Mouse (Mus musculus) adrenal gland, postnatal 0 days (tissue): ENCODE results near the gene Smagp. TPM values are rescaled to one million over a fixed set of nuclear protein-coding genes. Genes with fewer than 3 reads are reported as not detected.

Source experiments
- microRNA-seq: library from miRNA; unstranded; fragments of <30 nt; microRNA quantifications from one replicate; pipeline ENCODE4, GENCODE M21; 2016; ENCODE audit warnings: borderline replicate concordance; ENCODE audit not compliant: insufficient number of aligned reads
- polyA plus RNA-seq: library from polyadenylated mRNA; unstranded; fragments of >200 nt; fragmentation: Nextera tagmentation; extraction: Ambion mirVana; gene quantifications from 2 replicates; pipeline ENCODE4 v1.2.1, GENCODE M21; 2015

Gene Smagp
- polyA plus RNA-seq, result 18.1 and 22.9 TPM in 2 replicates

GRCm38 (mm10) chr15:100636700-100637501 is at the start of gene Smagp:
TSS of gene Smagp (minus strand) at chr15:100636940.

GRCm38 (mm10) chr15:100669337-100669736 is 32.6 kb upstream of the Smagp start, which contains the start of gene Bin2:
TSS of gene Bin2 (minus strand) at chr15:100669553.

GRCm38 (mm10) chr15:100614996-100615824 is 21.5 kb downstream of the Smagp start, which contains the start of gene Dazap2:
TSS of gene Dazap2 (plus strand) at chr15:100615349.

GRCm38 (mm10) chr15:100599276-100600046 is 37.3 kb downstream of the Smagp start, which contains the start of gene Pou6f1:
TSS of gene Pou6f1 (minus strand) at chr15:100599984.

Small RNA genes within 50 kb of the gene (microRNA-seq; reads per million reads assigned to microRNA genes)
- not detected for gene Mir6961

Other genes starting within 250 kb of the Smagp start
- gene Gm5475, start 214.8 kb downstream of the Smagp start, polyA plus RNA-seq, result 0.11 and 0.28 TPM in 2 replicates
- 10.7 and 27.5 TPM in 2 replicates for gene Slc11a2, start 211.9 kb downstream of the Smagp start, polyA plus RNA-seq
- 20.8 and 30.3 TPM in 2 replicates for gene Letmd1, start 167.9 kb downstream of the Smagp start, polyA plus RNA-seq
- 6.5 and 7.3 TPM in 2 replicates for gene Csrnp2, start 141.5 kb downstream of the Smagp start, polyA plus RNA-seq
- 12.6 and 17.6 TPM in 2 replicates for gene Tfcp2, start 84.9 kb downstream of the Smagp start, polyA plus RNA-seq
- 4.7 and 5.1 TPM in 2 replicates for gene Pou6f1, start 37.0 kb downstream of the Smagp start, polyA plus RNA-seq
- 220 and 328 TPM in 2 replicates for gene Dazap2, start 21.6 kb downstream of the Smagp start, polyA plus RNA-seq
- gene Bin2, start 32.6 kb upstream of the Smagp start, polyA plus RNA-seq, result 3.8 and 4.0 TPM in 2 replicates
- 190 and 236 TPM in 2 replicates for gene Cela1, start 51.0 kb upstream of the Smagp start, polyA plus RNA-seq
- 7.2 and 9.6 TPM in 2 replicates for gene Galnt6, start 92.4 kb upstream of the Smagp start, polyA plus RNA-seq
- 15.7 and 17.0 TPM in 2 replicates for gene Slc4a8, start 124.8 kb upstream of the Smagp start, polyA plus RNA-seq
- gene Scn8a, start 232.9 kb upstream of the Smagp start, polyA plus RNA-seq, result 5.0 and 6.3 TPM in 2 replicates